Mouse (Mus musculus): ENCODE data around the gene Pde1c.

DNA sequence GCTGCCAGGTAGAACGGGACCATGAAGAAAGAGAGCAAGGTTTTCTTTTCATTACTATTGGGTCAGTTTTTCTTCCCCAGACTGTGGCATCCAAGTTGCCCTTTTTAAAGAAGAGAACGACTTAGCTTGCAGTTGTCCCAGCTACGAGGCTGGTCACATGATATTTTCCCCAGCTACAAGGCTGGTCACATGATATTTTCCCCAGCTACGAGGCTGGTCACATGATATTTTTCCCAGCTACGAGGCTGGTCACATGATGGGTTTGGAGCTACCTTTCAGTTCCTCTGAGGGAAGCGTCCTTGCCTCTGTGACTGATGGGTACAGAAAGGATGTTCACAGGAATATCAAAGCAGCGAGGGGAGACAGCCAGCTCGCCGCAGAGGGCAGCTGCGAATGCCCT lies 533.8 kb downstream of the Pde1c start:
- TF ChIP-seq CTCF (IDR thresholded peaks at IDR 0.05; ENCODE audit: insufficient read depth, low read depth, low read length) (no peak), POLR2A (IDR thresholded peaks at IDR 0.05; ENCODE audit: insufficient read depth, low read depth, low read length) (no peak)
